Mouse (Mus musculus) lung, postnatal 0 days (tissue): ENCODE results near the gene Drc1. TPM values are rescaled to one million over a fixed set of nuclear protein-coding genes. Genes with fewer than 3 reads are reported as not detected.

Experiments used
- ATAC-seq: fragments of 200-750 bp; cut with Nextera tagmentation; 2 replicates; pipeline ENCODE4 v1.8.0; 2017; ENCODE audit warnings: moderate library complexity
- DNase-seq: peaks from one replicate; pipeline ENCODE4 v3.0.0-alpha.2; 2016; ENCODE audit warnings: low spot score
- H3K27ac ChIP-seq: fragments of 300-500 bp; sonication (generic); 2 replicates; pipeline ENCODE4 v1.5.1; 2014; ENCODE audit warnings: antibody characterized with exemption, mild to moderate bottlenecking, low read length, mixed read lengths
- H3K27me3 ChIP-seq: fragments of 300-500 bp; sonication (generic); replicated peaks from 2 replicates; pipeline ENCODE4 v1.6.1; 2014; ENCODE audit warnings: low read length, mixed read lengths; ENCODE audit not compliant: insufficient read depth
- H3K36me3 ChIP-seq: fragments of 300-500 bp; sonication (generic); 2 replicates; pipeline ENCODE4 v1.6.1; 2014; ENCODE audit warnings: low read length, mixed read lengths; ENCODE audit not compliant: insufficient read depth
- H3K4me1 ChIP-seq: fragments of 300-500 bp; sonication (generic); 2 replicates; pipeline ENCODE4 v1.6.1; 2014; ENCODE audit warnings: antibody characterized with exemption, low read depth, low read length, mixed read lengths; ENCODE audit not compliant: insufficient read depth
- H3K4me2 ChIP-seq: fragments of 300-500 bp; sonication (generic); replicated peaks from 2 replicates; pipeline ENCODE4 v1.6.1; 2014; ENCODE audit warnings: low read depth, mild to moderate bottlenecking, low read length, moderate library complexity, mixed read lengths
- H3K4me3 ChIP-seq: fragments of 300-500 bp; sonication (generic); 2 replicates; pipeline ENCODE4 v1.5.1; 2014; ENCODE audit warnings: low read depth, low read length
- H3K9ac ChIP-seq: fragments of 300-500 bp; sonication (generic); replicated peaks from 2 replicates; pipeline ENCODE4 v1.6.1; 2014; ENCODE audit warnings: low read depth, mild to moderate bottlenecking
- H3K9me3 ChIP-seq: fragments of 300-500 bp; sonication (generic); 2 replicates; pipeline ENCODE4 v1.6.1; 2016; ENCODE audit warnings: low read length, mixed read lengths
- CTCF ChIP-seq: IDR thresholded peaks from 2 replicates; pipeline ENCODE4 v1.5.1; 2016; ENCODE audit warnings: antibody characterized with exemption, mild to moderate bottlenecking
- EP300 ChIP-seq: IDR thresholded peaks from 2 replicates; pipeline ENCODE4 v1.6.1; 2016; ENCODE audit warnings: antibody characterized with exemption, mild to moderate bottlenecking, control low read depth
- WGBS: fragments of 180-500 bp; shearing (Covaris S2); extraction: QIAGEN DNeasy Blood & Tissue Kit; methylation state at CpG from one replicate; pipeline ENCODE4 v1.1.7; 2014; 5-methylcytosine and 5-hydroxymethylcytosine counted together
- polyA plus RNA-seq: library from polyadenylated mRNA; unstranded; fragments of >200 nt; fragmentation: Nextera tagmentation; extraction: Ambion mirVana; gene quantifications from 2 replicates; pipeline ENCODE4 v1.2.1, GENCODE M21; 2015

The Drc1 gene
- polyA plus RNA-seq, 1 experiment from 2014 or later, result 6.5 TPM

DNA sequence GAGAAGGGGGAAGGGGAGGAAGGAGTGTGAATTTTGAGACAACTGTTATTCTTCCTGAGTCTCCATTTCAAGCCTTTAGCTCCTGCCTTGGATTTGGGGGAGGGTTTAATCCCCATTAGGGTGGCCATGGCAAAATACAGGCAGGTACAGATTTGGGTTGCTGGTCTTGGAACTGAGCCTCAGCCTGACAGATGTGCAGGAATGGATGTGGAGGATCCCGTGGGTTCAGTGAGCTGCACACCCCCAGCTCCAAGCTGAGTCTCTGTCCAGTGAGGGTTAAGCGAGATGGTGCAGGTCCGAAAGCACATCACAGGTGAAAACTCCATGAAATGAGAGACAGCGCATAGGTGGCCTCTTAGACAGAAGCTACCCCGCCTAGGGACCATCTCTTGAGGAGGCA is 119.3 kb downstream of the Drc1 start:
- Histone ChIP-seq H3K9me3 (no peaks in the 10 kb centered on the region), H3K4me2 (no peak overlapping the region), H3K9ac (no peak overlapping the region), H3K27me3 (no peaks in the 10 kb centered on the region), H3K36me3 (no peaks in the 10 kb centered on the region), H3K4me1 (no peaks in the 10 kb centered on the region), H3K4me3 (no peak overlapping the region), H3K27ac (no peak overlapping the region)
- ATAC-seq (no peak), DNase-seq (no peak)
- WGBS, result 81% methylated on average over 5 of the region's 5 CpGs
- TF ChIP-seq EP300 (no peak), CTCF (no peak)

DNA sequence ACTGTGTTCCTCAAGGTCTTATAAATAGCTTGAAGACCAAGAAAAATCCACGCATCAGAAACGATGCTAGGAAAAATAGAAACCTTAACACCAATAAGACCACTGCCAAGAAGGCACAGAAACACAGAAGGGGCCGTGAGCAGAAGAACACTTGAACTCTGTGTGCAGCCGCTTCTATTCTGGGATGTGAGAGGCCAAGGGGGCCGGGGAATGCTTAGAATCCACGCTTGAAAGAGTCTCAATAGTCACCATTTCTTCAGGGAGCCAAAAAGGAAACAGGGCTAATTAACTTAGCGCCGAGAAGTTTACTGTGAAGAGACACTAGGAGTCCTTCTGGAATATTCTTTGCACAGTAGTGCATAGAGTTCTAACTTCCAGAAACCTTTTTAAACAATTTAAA is 120.0 kb downstream of the Drc1 start:
- no peaks in the 10 kb centered on the region for H3K36me3 ChIP-seq
- no peak overlapping the region for H3K4me3 ChIP-seq
- 29% methylated on average over 8 of the region's 8 CpGs for WGBS
- H3K27me3 ChIP-seq, result no peaks in the 10 kb centered on the region
- no peaks in the 10 kb centered on the region for H3K4me1 ChIP-seq
- ATAC-seq, result no peak
- no peaks in the 10 kb centered on the region for H3K9me3 ChIP-seq
- H3K27ac ChIP-seq, result no peak overlapping the region
- no peak for DNase-seq
- TF ChIP-seq CTCF, result no peak
- TF ChIP-seq EP300, result no peak
- no peak overlapping the region for H3K4me2 ChIP-seq
- no peak overlapping the region for H3K9ac ChIP-seq

DNA sequence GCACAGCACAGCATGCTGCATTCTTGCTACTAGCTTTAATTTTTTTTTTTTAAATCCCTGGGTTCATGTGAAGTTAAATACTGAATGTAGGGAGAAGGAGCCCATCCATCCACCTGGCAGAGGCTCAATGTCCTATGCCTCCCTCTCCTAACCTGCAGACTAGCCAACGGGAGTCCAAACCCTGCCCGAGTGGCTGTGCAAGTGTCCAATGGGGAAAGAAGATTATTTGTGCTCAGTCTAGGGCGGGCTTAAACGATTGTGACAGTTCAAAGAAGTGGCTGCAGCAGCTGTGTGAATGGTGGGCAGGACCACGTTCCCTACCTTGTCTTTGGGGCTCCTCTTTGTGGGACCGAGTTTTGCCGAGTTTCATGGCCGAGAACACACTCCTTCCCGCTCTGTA is 125.7 kb downstream of the Drc1 start:
- no peaks in the 10 kb centered on the region for H3K9me3 ChIP-seq
- WGBS, result 23% methylated on average over 9 of the region's 9 CpGs
- no peak overlapping the region for H3K4me3 ChIP-seq
- DNase-seq (peak; percentile 14), ATAC-seq (no peak)
- no peak overlapping the region for H3K4me2 ChIP-seq
- H3K4me1 ChIP-seq, result no peaks in the 10 kb centered on the region
- no peaks in the 10 kb centered on the region for H3K36me3 ChIP-seq
- H3K9ac ChIP-seq, result no peak overlapping the region
- TF ChIP-seq EP300, result no peak
- TF ChIP-seq CTCF, result no peak
- H3K27me3 ChIP-seq, result no peaks in the 10 kb centered on the region
- no peak overlapping the region for H3K27ac ChIP-seq

DNA sequence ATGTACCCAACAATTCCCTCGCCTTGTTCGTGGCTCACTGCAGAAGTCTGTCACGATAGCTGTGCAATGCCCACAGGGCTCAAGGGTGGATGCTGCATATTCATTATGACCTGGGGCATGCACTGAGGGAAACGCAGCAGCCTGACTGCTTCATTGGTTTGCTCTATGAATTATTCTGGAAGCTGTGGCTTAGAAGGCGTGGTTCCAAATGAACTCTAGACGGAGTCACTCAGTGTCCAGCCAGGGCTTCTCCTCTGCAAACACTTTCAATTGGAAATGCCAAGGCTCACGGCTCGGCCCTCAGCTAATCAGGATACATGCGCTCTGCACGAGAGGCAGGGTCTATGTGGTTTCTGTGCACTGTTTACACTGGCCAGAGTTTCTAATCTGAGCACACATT is 130.3 kb downstream of the Drc1 start:
- no peak for DNase-seq
- no peaks in the 10 kb centered on the region for H3K27me3 ChIP-seq
- no peak overlapping the region for H3K27ac ChIP-seq
- no peaks in the 10 kb centered on the region for H3K36me3 ChIP-seq
- no peak overlapping the region for H3K4me2 ChIP-seq
- H3K4me3 ChIP-seq, result no peak overlapping the region
- no peak overlapping the region for H3K9ac ChIP-seq
- H3K9me3 ChIP-seq, result no peaks in the 10 kb centered on the region
- TF ChIP-seq CTCF (no peak), EP300 (no peak)
- H3K4me1 ChIP-seq, result no peaks in the 10 kb centered on the region
- 47% methylated on average over 10 of the region's 10 CpGs for WGBS
- ATAC-seq, result no peak

DNA sequence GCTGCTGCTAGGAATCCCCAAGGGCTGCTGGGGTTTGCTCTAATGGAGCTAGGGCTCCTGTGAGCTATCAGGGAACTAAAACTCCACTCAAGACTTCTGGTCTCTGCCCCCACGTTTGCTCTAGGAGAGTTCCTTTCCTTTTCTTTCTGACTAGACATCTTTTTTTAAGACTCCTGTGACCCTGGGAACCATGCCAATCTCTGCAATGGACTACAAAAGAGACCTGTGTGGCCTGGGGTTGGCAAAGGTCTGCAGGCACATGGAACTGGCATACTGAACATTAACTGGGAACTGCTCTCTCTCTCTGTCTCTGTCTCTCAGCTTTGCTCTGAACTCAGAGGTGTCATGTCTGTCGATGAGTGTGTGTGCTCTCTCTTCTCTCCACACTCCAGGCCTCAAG is 134.2 kb downstream of the Drc1 start:
- TF ChIP-seq EP300, result no peak
- TF ChIP-seq CTCF, result no peak
- Histone ChIP-seq H3K27ac (no peak overlapping the region), H3K36me3 (no peaks in the 10 kb centered on the region), H3K4me3 (no peak overlapping the region), H3K9me3 (no peaks in the 10 kb centered on the region), H3K27me3 (no peaks in the 10 kb centered on the region), H3K4me2 (no peak overlapping the region), H3K9ac (no peak overlapping the region), H3K4me1 (no peaks in the 10 kb centered on the region)
- DNase-seq (no peak), ATAC-seq (no peak)
- WGBS, result 33% methylated on average over 2 of the region's 2 CpGs

DNA sequence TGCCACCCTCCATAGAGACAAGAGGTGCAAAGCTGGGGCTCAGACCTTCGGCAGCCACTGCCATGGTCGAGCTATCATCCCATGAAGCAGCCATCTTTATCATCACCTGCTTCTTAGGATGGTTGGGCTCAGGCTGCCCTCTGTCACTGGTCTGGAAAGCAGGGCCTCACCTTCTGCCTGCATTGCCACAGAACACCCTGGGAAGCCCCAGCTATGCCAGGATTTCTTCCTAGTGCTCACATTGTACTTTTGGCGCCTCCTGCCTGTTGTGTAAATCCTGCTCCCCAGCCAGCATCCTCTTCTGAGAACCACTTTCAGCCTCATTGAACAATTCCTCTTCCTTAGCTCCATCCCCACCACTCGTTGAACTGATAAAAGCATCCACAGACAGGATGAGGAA is 134.7 kb downstream of the Drc1 start:
- 68% methylated on average over 4 of the region's 4 CpGs for WGBS
- H3K4me1 ChIP-seq, result no peaks in the 10 kb centered on the region
- ATAC-seq (no peak), DNase-seq (no peak)
- no peaks in the 10 kb centered on the region for H3K9me3 ChIP-seq
- H3K4me2 ChIP-seq, result no peak overlapping the region
- TF ChIP-seq CTCF (0 out of 2 replicates have a peak, but pooled peaks have one; percentile 2), EP300 (no peak)
- H3K36me3 ChIP-seq, result no peaks in the 10 kb centered on the region
- H3K27me3 ChIP-seq, result no peaks in the 10 kb centered on the region
- no peak overlapping the region for H3K27ac ChIP-seq
- H3K4me3 ChIP-seq, result no peak overlapping the region
- H3K9ac ChIP-seq, result no peak overlapping the region

Other genes with a start within 250 kb of the Drc1 start
- 37.3 and 38.9 TPM in 2 replicates for gene Tyms, start 207.8 kb upstream of the Drc1 start, polyA plus RNA-seq
- 0.04 and 0.05 TPM in 2 replicates for gene Garem2, start 176.2 kb upstream of the Drc1 start, polyA plus RNA-seq
- not detected in 2 replicates for gene 3110082J24Rik, start 175.3 kb upstream of the Drc1 start, polyA plus RNA-seq
- 107 and 110 TPM in 2 replicates for gene Hadha, start 126.2 kb upstream of the Drc1 start, polyA plus RNA-seq
- 104 and 107 TPM in 2 replicates for gene Hadhb, start 126.1 kb upstream of the Drc1 start, polyA plus RNA-seq
- 0.13 and 0.18 TPM in 2 replicates for gene Adgrf3, start 75.7 kb upstream of the Drc1 start, polyA plus RNA-seq
- 9.4 and 11.0 TPM in 2 replicates for gene Selenoi, start 48.8 kb upstream of the Drc1 start, polyA plus RNA-seq
- gene Otof, start 180.5 kb downstream of the Drc1 start, polyA plus RNA-seq, result 0.10 and 0.12 TPM in 2 replicates
- gene 1700001C02Rik, start 184.7 kb downstream of the Drc1 start, polyA plus RNA-seq, result 21.7 and 23.9 TPM in 2 replicates